Mouse (Mus musculus) lung, embryonic 14.5 days (tissue): ENCODE results near the gene C1galt1c1. TPM values are rescaled to one million over a fixed set of nuclear protein-coding genes. Genes with fewer than 3 reads are reported as not detected.

Experiments used
- ATAC-seq: fragments of 200-750 bp; cut with Nextera tagmentation; 2 replicates; pipeline ENCODE4 v1.8.0; 2017; ENCODE audit warnings: mild to moderate bottlenecking, moderate TSS enrichment, moderate library complexity; ENCODE audit not compliant: insufficient read depth
- DNase-seq: peaks from one replicate; pipeline ENCODE4 v3.0.0-alpha.2; 2015
- H3K27ac ChIP-seq: fragments of 300-500 bp; sonication (generic); 2 replicates; pipeline ENCODE4 v1.5.1; 2014; ENCODE audit warnings: low read depth, mild to moderate bottlenecking, moderate library complexity
- H3K27me3 ChIP-seq: fragments of 300-500 bp; sonication (generic); 2 replicates; pipeline ENCODE4 v1.6.1; 2014; ENCODE audit warnings: low read length, control low read depth; ENCODE audit not compliant: insufficient read depth
- H3K36me3 ChIP-seq: fragments of 300-500 bp; sonication (generic); 2 replicates; pipeline ENCODE4 v1.6.1; 2014; ENCODE audit warnings: control low read depth; ENCODE audit not compliant: insufficient read depth
- H3K4me1 ChIP-seq: fragments of 300-500 bp; sonication (generic); 2 replicates; pipeline ENCODE4 v1.6.1; 2014; ENCODE audit warnings: antibody characterized with exemption, control low read depth; ENCODE audit not compliant: insufficient read depth
- H3K4me2 ChIP-seq: fragments of 300-500 bp; sonication (generic); 2 replicates; pipeline ENCODE4 v1.6.1; 2014; ENCODE audit warnings: mild to moderate bottlenecking
- H3K4me3 ChIP-seq: fragments of 300-500 bp; sonication (generic); 2 replicates; pipeline ENCODE4 v1.5.1; 2014; ENCODE audit warnings: low read depth, low read length
- H3K9ac ChIP-seq: fragments of 300-500 bp; sonication (generic); 2 replicates; pipeline ENCODE4 v1.6.1; 2014
- H3K9me3 ChIP-seq: fragments of 300-500 bp; sonication (generic); 2 replicates; pipeline ENCODE4 v1.6.1; 2016; ENCODE audit warnings: low read depth, low read length, control low read depth
- CTCF ChIP-seq: IDR thresholded peaks from 2 replicates; pipeline ENCODE4 v1.5.1; 2016; ENCODE audit warnings: antibody characterized with exemption, low read depth
- WGBS: fragments of 180-500 bp; shearing (Covaris S2); extraction: QIAGEN DNeasy Blood & Tissue Kit; methylation state at CpG from one replicate; pipeline ENCODE4 v1.1.7; 2014; 5-methylcytosine and 5-hydroxymethylcytosine counted together
- polyA plus RNA-seq: library from polyadenylated mRNA; unstranded; fragments of >200 nt; fragmentation: Nextera tagmentation; extraction: Ambion mirVana; gene quantifications from 2 replicates; pipeline ENCODE4 v1.2.1, GENCODE M21; 2014

The C1galt1c1 gene
- polyA plus RNA-seq, 1 experiment from 2014 or later, result 23.3 TPM

- Histone ChIP-seq H3K9ac (no peak overlapping the region), H3K27ac (no peak overlapping the region), H3K4me1 (no peaks in the 10 kb centered on the region), H3K36me3 (no peaks in the 10 kb centered on the region), H3K4me3 (no peak overlapping the region), H3K9me3 (no peaks in the 10 kb centered on the region), H3K4me2 (no peak overlapping the region), H3K27me3 (no peaks in the 10 kb centered on the region)
- DNase-seq (peak; percentile 73), ATAC-seq (peak; percentile 35; the same call in 1 of the 2 replicates)
- WGBS, result 36% methylated on average over 5 of the region's 5 CpGs
- TF ChIP-seq CTCF, result no peak
These were observed 41.6 kb downstream of the C1galt1c1 start for GRCm38 (mm10) chrX:38593180-38593889.

- no peak for ATAC-seq
- Histone ChIP-seq H3K36me3 (no peaks in the 10 kb centered on the region), H3K9ac (no peak overlapping the region), H3K27me3 (no peaks in the 10 kb centered on the region), H3K4me2 (no peak overlapping the region), H3K4me3 (no peak overlapping the region), H3K9me3 (no peaks in the 10 kb centered on the region), H3K27ac (no peak overlapping the region), H3K4me1 (no peaks in the 10 kb centered on the region)
- DNase-seq, result no peak
- no peak for TF ChIP-seq CTCF
- 83% methylated on average over 3 of the region's 3 CpGs for WGBS
These were observed 43.1 kb downstream of the C1galt1c1 start for GRCm38 (mm10) chrX:38591749-38592148.

- no peak overlapping the region for H3K4me2 ChIP-seq
- no peak overlapping the region for H3K4me3 ChIP-seq
- H3K4me1 ChIP-seq, result no peaks in the 10 kb centered on the region
- ATAC-seq (peak; percentile 41; the same call in 1 of the 2 replicates), DNase-seq (peak; percentile 31)
- H3K36me3 ChIP-seq, result no peaks in the 10 kb centered on the region
- no peak overlapping the region for H3K9ac ChIP-seq
- H3K9me3 ChIP-seq, result no peaks in the 10 kb centered on the region
- no peaks in the 10 kb centered on the region for H3K27me3 ChIP-seq
- no peak overlapping the region for H3K27ac ChIP-seq
- no peak for TF ChIP-seq CTCF
- WGBS, result 27% methylated on average over 4 of the region's 4 CpGs
These were observed 45.1 kb downstream of the C1galt1c1 start for GRCm38 (mm10) chrX:38589827-38590226.

- ATAC-seq, result no peak
- no peak overlapping the region for H3K9ac ChIP-seq
- no peak for TF ChIP-seq CTCF
- no peaks in the 10 kb centered on the region for H3K4me1 ChIP-seq
- H3K27ac ChIP-seq, result no peak overlapping the region
- H3K4me2 ChIP-seq, result no peak overlapping the region
- DNase-seq, result no peak
- H3K9me3 ChIP-seq, result no peaks in the 10 kb centered on the region
- no peaks in the 10 kb centered on the region for H3K27me3 ChIP-seq
- no peak overlapping the region for H3K4me3 ChIP-seq
- no peaks in the 10 kb centered on the region for H3K36me3 ChIP-seq
These were observed 51.6 kb downstream of the C1galt1c1 start for GRCm38 (mm10) chrX:38583261-38583660.

GRCm38 (mm10) chrX:38581140-38581539 is 53.7 kb downstream of the C1galt1c1 start:
- TF ChIP-seq CTCF, result no peak
- H3K27ac ChIP-seq, result no peak overlapping the region
- no peaks in the 10 kb centered on the region for H3K36me3 ChIP-seq
- DNase-seq, result no peak
- no peaks in the 10 kb centered on the region for H3K4me1 ChIP-seq
- no peak for ATAC-seq
- H3K9ac ChIP-seq, result no peak overlapping the region
- no peaks in the 10 kb centered on the region for H3K9me3 ChIP-seq
- WGBS, result 89% methylated on average over 1 of the region's 1 CpGs
- H3K4me2 ChIP-seq, result no peak overlapping the region
- no peaks in the 10 kb centered on the region for H3K27me3 ChIP-seq
- H3K4me3 ChIP-seq, result no peak overlapping the region

Other genes with a start within 250 kb of the C1galt1c1 start
- gene Lamp2, start 178.6 kb downstream of the C1galt1c1 start, polyA plus RNA-seq, result 143 and 157 TPM in 2 replicates
- gene Cul4b, start 58.9 kb downstream of the C1galt1c1 start, polyA plus RNA-seq, result 35.1 and 39.9 TPM in 2 replicates
- gene Mcts1, start 34.5 kb downstream of the C1galt1c1 start, polyA plus RNA-seq, result 78.2 and 82.0 TPM in 2 replicates
- not detected in 2 replicates for gene 6030498E09Rik, start 137.6 kb upstream of the C1galt1c1 start, polyA plus RNA-seq